Mouse (Mus musculus) MEL (cell line): ENCODE measurements around the gene Fpr2. TPM values are rescaled to one million over a fixed set of nuclear protein-coding genes. Genes with fewer than 3 reads are reported as not detected.

Experiments
- DNase-seq: peaks from one replicate; pipeline ENCODE4 v3.0.0; 2011; ENCODE audit warnings: low read depth, low spot score
- H3K27ac ChIP-seq: 2 replicates; pipeline ENCODE4 v1.5.1; 2012; ENCODE audit warnings: low read depth, mild to moderate bottlenecking, control low read depth, low read length, moderate library complexity; ENCODE audit not compliant: control insufficient read depth
- H3K27me3 ChIP-seq, 2 experiments: fragments of 150-350 bp in 1 of 2; sonication (generic) in 1 of 2; 2 replicates each; pipeline ENCODE4 v1.6.1; 2012; ENCODE audit warnings: low read length in 2 of 2, mild to moderate bottlenecking in 2 of 2, improper control_type of control experiment in 1 of 2, moderate library complexity in 1 of 2; ENCODE audit not compliant: insufficient read depth in 2 of 2, control insufficient read depth in 1 of 2
- H3K36me3 ChIP-seq, 2 experiments: 2 replicates each; pipeline ENCODE4 v1.6.1; 2012 to 2014; ENCODE audit warnings: low read length in 2 of 2, improper control_type of control experiment in 1 of 2, inconsistent platforms in 1 of 2, mild to moderate bottlenecking in 1 of 2; ENCODE audit not compliant: insufficient read depth in 2 of 2, control insufficient read depth in 1 of 2
- H3K4me1 ChIP-seq, 2 experiments: fragments of 150-350 bp in 1 of 2; sonication (generic) in 1 of 2; 2 replicates each; pipeline ENCODE4 v1.6.1; 2012; ENCODE audit warnings: low read length in 2 of 2, improper control_type of control experiment in 1 of 2, mild to moderate bottlenecking in 1 of 2; ENCODE audit not compliant: insufficient read depth in 2 of 2, control insufficient read depth in 1 of 2
- H3K4me3 ChIP-seq, 2 experiments: fragments of 150-350 bp in 1 of 2; sonication (generic) in 1 of 2; 2 replicates each; pipeline ENCODE4 v1.5.1; 2012; ENCODE audit warnings: low read depth in 2 of 2, low read length in 2 of 2, mild to moderate bottlenecking in 2 of 2, moderate library complexity in 2 of 2, control low read depth in 1 of 2, improper control_type of control experiment in 1 of 2; ENCODE audit not compliant: control insufficient read depth in 1 of 2, insufficient read depth in 1 of 2
- H3K79me2 ChIP-seq: 2 replicates; pipeline ENCODE4 v1.6.1; 2012; ENCODE audit warnings: mild to moderate bottlenecking, low read length, moderate library complexity; ENCODE audit not compliant: control insufficient read depth, poor library complexity, insufficient read depth
- H3K9ac ChIP-seq: 2 replicates; pipeline ENCODE4 v1.6.1; 2012; ENCODE audit warnings: low read depth, mild to moderate bottlenecking, control low read depth, low read length, moderate library complexity; ENCODE audit not compliant: control insufficient read depth, poor library complexity, severe bottlenecking
- H3K9me3 ChIP-seq: fragments of 150-350 bp; sonication (generic); replicated peaks from 2 replicates; pipeline ENCODE4 v1.6.1; 2012; ENCODE audit warnings: mild to moderate bottlenecking, low read length, improper control_type of control experiment, moderate library complexity; ENCODE audit not compliant: insufficient read depth
- ETS1 ChIP-seq: IDR thresholded peaks from 2 replicates; pipeline ENCODE4 v1.6.1; 2012; ENCODE audit warnings: low read depth, mild to moderate bottlenecking, inconsistent platforms, low read length, improper control_type of control experiment, moderate library complexity
- RAD21 ChIP-seq: IDR thresholded peaks from 2 replicates; pipeline ENCODE4 v1.6.1; 2011; ENCODE audit warnings: mild to moderate bottlenecking, low read depth, low read length, improper control_type of control experiment
- TAL1 ChIP-seq: IDR thresholded peaks from 2 replicates; pipeline ENCODE4 v1.6.1; 2012; ENCODE audit warnings: mild to moderate bottlenecking, inconsistent platforms, low read length, moderate library complexity, mixed read lengths
- polyA plus RNA-seq, 2 experiments: library from polyadenylated mRNA; stranded (reverse) in 1 of 2; unstranded in 1 of 2; fragments of >175 nt in 1 of 2; fragments of >200 nt in 1 of 2; gene quantifications; 2 replicates each; pipeline versions ENCODE4 v1.2.1 to v1.2.4; 2012; ENCODE audit warnings: low replicate concordance in 2 of 2, low read depth in 1 of 2; ENCODE audit not compliant: insufficient read length in 2 of 2, insufficient read depth in 1 of 2, missing spikeins in 1 of 2
- total RNA-seq: library from RNA; depleted of rRNA; stranded (reverse); fragments of 300-350 nt; gene quantifications from 2 replicates; pipeline ENCODE4 v1.2.3, GENCODE M21; 2012; rRNA removed

The Fpr2 gene
- total and polyA plus RNA-seq, 3 experiments: not detected

DNA sequence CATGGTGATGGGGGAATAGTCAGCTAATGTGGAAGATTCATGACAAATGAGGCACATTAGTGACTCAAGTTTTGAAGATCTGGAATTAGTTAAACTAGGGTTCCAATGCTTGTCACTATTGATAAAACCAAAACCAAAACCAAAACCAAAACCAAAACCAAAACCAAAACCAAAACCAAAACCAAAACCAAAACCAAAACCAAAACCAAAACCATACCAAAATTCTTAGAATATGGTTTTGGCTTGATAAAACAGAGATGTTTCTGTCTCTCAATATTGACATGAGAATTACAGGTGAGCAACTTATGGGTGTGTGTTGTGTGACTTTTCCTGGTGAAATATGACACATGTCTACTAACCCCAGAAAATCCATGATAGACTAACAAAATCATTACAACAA lies 30.2 kb downstream of the Fpr2 start:
- H3K4me3 ChIP-seq: no peak overlapping the region
- no peaks in the 10 kb centered on the region for H3K9me3 ChIP-seq
- DNase-seq: no peak
- no peak overlapping the region for H3K9ac ChIP-seq
- TF ChIP-seq RAD21 (no peak), ETS1 (peak; percentile 60; the same call in 1 of the 2 replicates), TAL1 (no peak)
- no peaks in the 10 kb centered on the region for H3K4me1 ChIP-seq
- H3K27me3 ChIP-seq: no peaks in the 10 kb centered on the region
- no peaks in the 10 kb centered on the region for H3K36me3 ChIP-seq
- H3K27ac ChIP-seq: no peak overlapping the region
- H3K79me2 ChIP-seq: no peaks in the 10 kb centered on the region

Other genes starting within 250 kb of the Fpr2 start
- gene Vmn2r90, start 184.1 kb upstream of the Fpr2 start, total RNA-seq: not detected in 2 replicates
- gene Vmn2r90, start 184.1 kb upstream of the Fpr2 start, polyA plus RNA-seq: not detected
- gene Spaca6, start 60.7 kb upstream of the Fpr2 start, total RNA-seq: 1.0 and 1.6 TPM in 2 replicates
- gene Spaca6, start 60.7 kb upstream of the Fpr2 start, polyA plus RNA-seq: 1 to 10 TPM in 1 of 2 experiments, not detected in 1; 6.4 TPM
- gene Has1, start 32.6 kb upstream of the Fpr2 start, total RNA-seq: not detected in 2 replicates
- under 1 TPM in 1 of 2 experiments, not detected in 1; 0.13 TPM for gene Has1, start 32.6 kb upstream of the Fpr2 start, polyA plus RNA-seq
- gene Fpr1, start 3.9 kb upstream of the Fpr2 start, total RNA-seq: not detected in 2 replicates
- gene Fpr1, start 3.9 kb upstream of the Fpr2 start, polyA plus RNA-seq: not detected
- gene Fpr3, start within 50 bp of the Fpr2 start, total RNA-seq: not detected in 2 replicates
- not detected for gene Fpr3, start within 50 bp of the Fpr2 start, polyA plus RNA-seq
- gene Fpr-rs4, start 133.9 kb downstream of the Fpr2 start, total RNA-seq: not detected in 2 replicates
- not detected for gene Fpr-rs4, start 133.9 kb downstream of the Fpr2 start, polyA plus RNA-seq
- not detected in 2 replicates for gene Vmn2r124, start 161.6 kb downstream of the Fpr2 start, total RNA-seq
- gene Vmn2r124, start 161.6 kb downstream of the Fpr2 start, polyA plus RNA-seq: not detected
- gene Vmn2r91, start 197.2 kb downstream of the Fpr2 start, total RNA-seq: not detected in 2 replicates
- gene Vmn2r91, start 197.2 kb downstream of the Fpr2 start, polyA plus RNA-seq: not detected